Mouse (Mus musculus): ENCODE measurements around the gene Rnft2. TPM values are rescaled to one million over a fixed set of nuclear protein-coding genes. Genes with fewer than 3 reads are reported as not detected.

Gene Rnft2
- polyA plus RNA-seq, 1 experiment from 2014 or later: 4.3 TPM

DNA sequence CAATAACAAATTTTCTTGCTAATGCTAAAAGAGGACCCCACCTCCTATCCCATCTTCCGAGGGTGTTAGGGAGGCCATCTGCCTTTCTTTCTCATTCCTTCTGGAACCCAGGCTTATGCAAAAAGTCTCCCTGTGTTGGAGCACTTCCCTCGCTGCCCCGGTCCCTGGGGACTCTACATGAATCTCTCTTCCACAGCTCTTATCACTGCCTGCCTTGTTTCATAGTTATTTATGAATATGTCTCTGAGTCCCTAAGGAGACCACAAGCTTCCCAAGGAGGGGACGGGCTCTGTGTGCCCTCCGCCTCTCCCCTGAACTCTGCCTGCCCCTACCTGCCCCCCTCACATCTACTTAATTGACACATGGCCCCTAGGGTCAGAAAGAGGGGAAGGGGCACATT lies 45.2 kb downstream of the Rnft2 start:
- H3K36me3 ChIP-seq (ENCODE audit: control insufficient read depth, insufficient read depth, low read length): no peaks in the 10 kb centered on the region; the same call in 1 of the 2 replicates
- WGBS: 56% methylated on average over 5 of the region's 5 CpGs
- ATAC-seq (ENCODE audit: insufficient read depth, low FRiP score, low TSS enrichment) (no peak), DNase-seq (ENCODE audit: low spot score) (no peak)
- H3K4me2 ChIP-seq (ENCODE audit: low read depth): no peak overlapping the region
- no peaks in the 10 kb centered on the region for H3K27me3 ChIP-seq (ENCODE audit: control insufficient read depth, insufficient read depth, low read length)
- no peak overlapping the region for H3K27ac ChIP-seq (ENCODE audit: low read depth, low read length)
- peaks cover 8% of the 10 kb centered on the region for H3K4me1 ChIP-seq (ENCODE audit: control insufficient read depth, insufficient read depth, low read length)
- no peak overlapping the region for H3K9ac ChIP-seq (ENCODE audit: low read length)
- no peak overlapping the region for H3K4me3 ChIP-seq (ENCODE audit: low read depth, low read length)
- H3K9me3 ChIP-seq (ENCODE audit: control insufficient read depth, low read length): no peaks in the 10 kb centered on the region

DNA sequence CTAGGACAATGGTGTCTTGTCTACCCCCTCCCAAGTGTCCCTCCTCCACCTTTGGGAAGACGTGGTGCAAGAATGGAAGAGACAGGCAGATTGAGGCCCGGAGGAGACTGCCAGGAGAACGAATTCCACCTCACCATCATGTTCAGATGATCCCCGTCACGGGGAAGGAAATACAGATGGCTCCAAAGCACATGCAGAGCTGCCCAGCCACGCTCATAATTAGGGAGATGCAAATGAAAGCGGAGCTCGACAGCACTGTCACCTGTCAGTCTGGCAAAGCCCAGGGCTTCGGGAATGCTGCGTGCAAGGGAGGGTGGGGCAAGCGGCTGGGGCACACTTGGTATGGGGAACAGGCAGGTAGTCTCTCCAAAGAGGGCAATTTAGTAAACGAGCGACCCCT lies 47.5 kb downstream of the Rnft2 start:
- H3K4me3 ChIP-seq (ENCODE audit: low read depth, low read length): no peak overlapping the region
- no peak overlapping the region for H3K4me2 ChIP-seq (ENCODE audit: low read depth)
- H3K4me1 ChIP-seq (ENCODE audit: control insufficient read depth, insufficient read depth, low read length): peaks cover 4% of the 10 kb centered on the region; the same call in 1 of the 2 replicates
- H3K9ac ChIP-seq (ENCODE audit: low read length): no peak overlapping the region
- no peak overlapping the region for H3K27ac ChIP-seq (ENCODE audit: low read depth, low read length)
- DNase-seq (ENCODE audit: low spot score) (no peak), ATAC-seq (ENCODE audit: insufficient read depth, low FRiP score, low TSS enrichment) (no peak)
- no peaks in the 10 kb centered on the region for H3K27me3 ChIP-seq (ENCODE audit: control insufficient read depth, insufficient read depth, low read length)
- 83% methylated on average over 13 of the region's 13 CpGs for WGBS
- H3K36me3 ChIP-seq (ENCODE audit: control insufficient read depth, insufficient read depth, low read length): no peaks in the 10 kb centered on the region; the same call in 1 of the 2 replicates
- H3K9me3 ChIP-seq (ENCODE audit: control insufficient read depth, low read length): no peaks in the 10 kb centered on the region

DNA sequence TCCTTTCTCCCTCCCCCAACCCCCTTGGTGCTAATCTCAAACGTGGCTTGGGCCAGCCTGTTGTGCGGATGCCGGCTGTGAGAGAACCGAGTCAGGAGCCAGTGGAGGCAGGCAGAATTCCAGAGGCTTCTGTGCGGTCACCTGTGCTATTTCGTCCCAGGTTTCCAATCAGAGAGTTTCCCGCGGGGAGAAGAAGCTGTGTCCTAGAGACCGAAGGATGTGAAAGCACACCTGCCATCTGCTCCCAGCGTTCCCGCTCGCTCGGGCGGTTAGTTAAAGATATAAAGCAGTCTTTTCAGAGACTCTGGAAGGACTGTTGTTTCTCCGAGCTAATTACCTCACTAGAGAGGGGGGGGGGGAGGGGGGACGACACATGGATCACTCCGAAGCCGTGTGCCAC lies 52.7 kb downstream of the Rnft2 start:
- DNase-seq (ENCODE audit: low spot score): no peak

DNA sequence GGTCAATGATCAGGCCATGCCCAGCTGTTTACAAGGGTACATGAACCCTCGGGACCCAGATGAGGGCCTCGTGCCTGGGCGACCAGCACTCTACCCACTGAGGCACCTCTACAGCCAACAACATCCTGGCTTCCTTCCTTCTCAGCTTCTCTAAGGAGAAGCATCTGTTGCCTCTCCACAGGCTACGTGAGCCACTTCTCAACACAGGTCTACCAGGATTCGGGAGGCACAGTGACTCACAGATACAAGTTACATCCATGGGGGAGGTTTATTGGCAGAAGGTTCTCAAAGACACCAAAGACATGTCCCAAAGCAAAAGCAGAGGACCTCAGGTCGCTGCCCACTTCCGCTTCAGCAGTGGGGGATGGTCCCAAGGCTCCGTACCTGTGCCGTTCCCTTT lies 54.4 kb downstream of the Rnft2 start:
- no peak for DNase-seq (ENCODE audit: low spot score)
- Histone ChIP-seq H3K27me3 (ENCODE audit: control insufficient read depth, insufficient read depth, low read length) (no peaks in the 10 kb centered on the region), H3K4me1 (ENCODE audit: control insufficient read depth, insufficient read depth, low read length) (peaks cover 4% of the 10 kb centered on the region; the same call in 1 of the 2 replicates), H3K9me3 (ENCODE audit: control insufficient read depth, low read length) (no peaks in the 10 kb centered on the region), H3K27ac (ENCODE audit: low read depth, low read length) (no peak overlapping the region), H3K36me3 (ENCODE audit: control insufficient read depth, insufficient read depth, low read length) (no peaks in the 10 kb centered on the region; the same call in 1 of the 2 replicates), H3K4me2 (ENCODE audit: low read depth) (no peak overlapping the region), H3K4me3 (ENCODE audit: low read depth, low read length) (no peak overlapping the region), H3K9ac (ENCODE audit: low read length) (no peak overlapping the region)
- WGBS: 85% methylated on average over 9 of the region's 9 CpGs
- ATAC-seq (ENCODE audit: insufficient read depth, low FRiP score, low TSS enrichment): no peak

More for the DNA sequence above, 52.7 kb downstream of the Rnft2 start:
- Histone ChIP-seq H3K4me1 (ENCODE audit: control insufficient read depth, insufficient read depth, low read length) (peaks cover 4% of the 10 kb centered on the region; the same call in 1 of the 2 replicates), H3K36me3 (ENCODE audit: control insufficient read depth, insufficient read depth, low read length) (no peaks in the 10 kb centered on the region; the same call in 1 of the 2 replicates), H3K9ac (ENCODE audit: low read length) (no peak overlapping the region), H3K27me3 (ENCODE audit: control insufficient read depth, insufficient read depth, low read length) (no peaks in the 10 kb centered on the region), H3K4me3 (ENCODE audit: low read depth, low read length) (no peak overlapping the region), H3K4me2 (ENCODE audit: low read depth) (no peak overlapping the region), H3K9me3 (ENCODE audit: control insufficient read depth, low read length) (no peaks in the 10 kb centered on the region), H3K27ac (ENCODE audit: low read depth, low read length) (no peak overlapping the region)
- ATAC-seq (ENCODE audit: insufficient read depth, low FRiP score, low TSS enrichment): no peak
- WGBS: 19% methylated on average over 18 of the region's 18 CpGs

DNA sequence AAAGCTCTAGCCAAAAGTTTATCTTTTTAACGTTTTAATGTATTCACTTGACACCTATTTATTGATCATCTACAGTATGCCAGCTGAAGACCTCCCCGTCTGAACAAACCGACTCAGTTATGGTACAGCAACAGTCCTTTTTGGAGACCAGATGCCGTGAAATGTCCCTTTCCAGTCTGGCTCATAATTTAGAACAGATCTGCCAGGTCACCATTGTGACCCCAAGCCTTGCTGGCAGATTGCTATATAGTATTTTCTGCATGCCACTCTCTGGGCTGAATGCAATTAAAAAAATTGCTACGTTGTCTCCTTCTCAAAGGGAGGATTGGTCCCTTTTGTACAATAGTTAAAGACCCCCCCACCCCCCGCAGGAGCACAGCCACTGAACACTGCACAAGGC lies 56.6 kb downstream of the Rnft2 start:
- Histone ChIP-seq H3K36me3 (ENCODE audit: control insufficient read depth, insufficient read depth, low read length) (no peaks in the 10 kb centered on the region; the same call in 1 of the 2 replicates), H3K27ac (ENCODE audit: low read depth, low read length) (no peak overlapping the region), H3K9me3 (ENCODE audit: control insufficient read depth, low read length) (no peaks in the 10 kb centered on the region), H3K4me3 (ENCODE audit: low read depth, low read length) (no peak overlapping the region), H3K9ac (ENCODE audit: low read length) (no peak overlapping the region), H3K4me2 (ENCODE audit: low read depth) (no peak overlapping the region), H3K4me1 (ENCODE audit: control insufficient read depth, insufficient read depth, low read length) (peaks cover 4% of the 10 kb centered on the region; the same call in 1 of the 2 replicates), H3K27me3 (ENCODE audit: control insufficient read depth, insufficient read depth, low read length) (no peaks in the 10 kb centered on the region)
- ATAC-seq (ENCODE audit: insufficient read depth, low FRiP score, low TSS enrichment) (no peak), DNase-seq (ENCODE audit: low spot score) (no peak)
- WGBS: 59% methylated on average over 6 of the region's 6 CpGs

DNA sequence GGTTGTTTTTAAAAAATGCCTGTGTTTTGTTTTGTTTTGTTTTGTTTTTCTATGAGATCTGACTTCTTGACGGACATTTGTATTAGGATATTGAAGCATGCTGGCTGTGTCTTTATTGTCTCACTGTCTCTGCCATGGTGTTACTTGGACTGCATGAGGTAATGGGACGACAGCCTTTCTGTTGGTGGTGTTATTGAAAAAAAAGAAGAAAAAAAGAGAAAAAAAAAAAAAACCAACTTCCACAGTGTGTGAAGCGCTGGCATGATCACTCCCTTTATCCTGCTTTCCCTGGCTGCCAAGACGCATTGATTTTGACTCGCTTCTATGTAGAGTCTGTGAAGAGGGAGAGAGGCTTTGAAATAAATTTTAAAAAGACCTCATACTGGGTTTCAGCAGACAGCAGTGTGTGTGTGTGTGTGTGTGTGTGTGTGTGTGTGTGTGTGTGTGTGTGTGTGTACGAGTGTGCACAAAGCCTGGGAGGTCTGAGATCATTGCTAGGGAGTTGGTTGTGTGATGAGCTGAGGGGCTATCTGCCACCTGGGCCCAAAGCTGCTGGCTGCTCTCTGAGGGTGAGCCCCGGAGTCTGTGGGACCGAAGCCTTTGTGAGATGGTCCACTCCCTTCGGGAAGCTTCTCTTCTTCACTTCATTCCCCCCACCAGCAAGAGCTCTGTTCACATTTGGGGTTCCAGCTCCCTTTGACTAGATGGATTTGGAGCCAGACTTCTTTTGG lies 57.8 kb downstream of the Rnft2 start:
- Histone ChIP-seq H3K9me3 (ENCODE audit: control insufficient read depth, low read length) (no peaks in the 10 kb centered on the region), H3K36me3 (ENCODE audit: control insufficient read depth, insufficient read depth, low read length) (no peaks in the 10 kb centered on the region), H3K9ac (ENCODE audit: low read length) (no peak overlapping the region), H3K4me1 (ENCODE audit: control insufficient read depth, insufficient read depth, low read length) (no peaks in the 10 kb centered on the region), H3K27ac (ENCODE audit: low read depth, low read length) (no peak overlapping the region), H3K27me3 (ENCODE audit: control insufficient read depth, insufficient read depth, low read length) (no peaks in the 10 kb centered on the region), H3K4me2 (ENCODE audit: low read depth) (no peak overlapping the region), H3K4me3 (ENCODE audit: low read depth, low read length) (no peak overlapping the region)
- DNase-seq (ENCODE audit: low spot score): no peak
- 82% methylated on average over 9 of the region's 9 CpGs for WGBS
- ATAC-seq (ENCODE audit: insufficient read depth, low FRiP score, low TSS enrichment): no peak

DNA sequence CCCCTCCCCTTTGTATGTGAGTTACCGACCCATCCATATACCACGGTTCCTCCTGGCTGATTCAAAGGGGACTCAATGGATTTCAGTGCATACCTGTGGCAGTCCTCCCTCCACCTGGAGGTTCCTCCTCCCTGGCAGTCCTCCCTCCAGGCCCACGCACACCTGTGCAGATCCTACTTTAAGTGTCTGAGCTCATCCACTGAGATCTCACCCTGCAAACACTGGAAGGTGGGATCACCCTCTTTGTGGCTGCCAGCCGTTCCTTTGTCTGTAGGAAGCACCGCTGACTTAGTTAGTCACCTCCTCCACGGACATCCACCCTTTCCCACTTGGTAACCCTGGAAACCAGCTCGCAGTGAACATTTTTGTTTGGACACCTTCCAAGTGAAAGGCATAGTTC lies 67.3 kb downstream of the Rnft2 start:
- no peak overlapping the region for H3K4me3 ChIP-seq (ENCODE audit: low read depth, low read length)
- H3K9me3 ChIP-seq (ENCODE audit: control insufficient read depth, low read length): peaks cover 3% of the 10 kb centered on the region; the same call in 1 of the 2 replicates
- H3K4me2 ChIP-seq (ENCODE audit: low read depth): no peak overlapping the region
- 71% methylated on average over 7 of the region's 7 CpGs for WGBS
- no peak for DNase-seq (ENCODE audit: low spot score)
- no peak overlapping the region for H3K9ac ChIP-seq (ENCODE audit: low read length)
- no peaks in the 10 kb centered on the region for H3K36me3 ChIP-seq (ENCODE audit: control insufficient read depth, insufficient read depth, low read length)
- H3K27me3 ChIP-seq (ENCODE audit: control insufficient read depth, insufficient read depth, low read length): peaks cover 22% of the 10 kb centered on the region
- H3K27ac ChIP-seq (ENCODE audit: low read depth, low read length): no peak overlapping the region
- ATAC-seq (ENCODE audit: insufficient read depth, low FRiP score, low TSS enrichment): no peak
- 0 out of 2 replicates have a peak, but pooled peaks cover 4% of the 10 kb centered on the region for H3K4me1 ChIP-seq (ENCODE audit: control insufficient read depth, insufficient read depth, low read length)

DNA sequence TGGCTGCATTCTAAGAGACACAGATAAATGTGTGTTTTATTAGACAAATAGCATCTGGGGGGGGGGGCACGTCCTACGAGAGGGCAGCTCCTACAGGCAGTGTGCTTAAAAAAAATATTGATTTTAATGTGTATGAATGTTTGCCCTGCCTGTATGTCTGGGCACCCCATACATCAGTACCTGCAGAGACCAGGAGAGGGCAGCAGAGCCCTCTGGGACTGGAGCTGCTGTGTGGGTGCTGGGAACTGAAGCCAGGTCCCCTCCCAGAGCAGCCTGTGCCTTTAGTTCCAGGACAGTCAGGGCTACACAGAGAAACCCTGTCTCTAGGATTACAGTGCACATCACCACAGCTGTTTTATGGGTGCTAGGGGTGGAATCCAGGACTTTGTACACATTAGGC lies 69.8 kb downstream of the Rnft2 start:
- no peak overlapping the region for H3K9ac ChIP-seq (ENCODE audit: low read length)
- DNase-seq (ENCODE audit: low spot score) (no peak), ATAC-seq (ENCODE audit: insufficient read depth, low FRiP score, low TSS enrichment) (no peak)
- no peak overlapping the region; the same call in 1 of the 2 replicates for H3K4me2 ChIP-seq (ENCODE audit: low read depth)
- 23% methylated on average over 2 of the region's 2 CpGs for WGBS
- no peak overlapping the region for H3K4me3 ChIP-seq (ENCODE audit: low read depth, low read length)
- H3K4me1 ChIP-seq (ENCODE audit: control insufficient read depth, insufficient read depth, low read length): peaks cover 10% of the 10 kb centered on the region; the same call in 1 of the 2 replicates
- no peak overlapping the region for H3K27ac ChIP-seq (ENCODE audit: low read depth, low read length)
- H3K27me3 ChIP-seq (ENCODE audit: control insufficient read depth, insufficient read depth, low read length): peaks cover 48% of the 10 kb centered on the region
- H3K9me3 ChIP-seq (ENCODE audit: control insufficient read depth, low read length): peaks cover 3% of the 10 kb centered on the region; the same call in 1 of the 2 replicates
- H3K36me3 ChIP-seq (ENCODE audit: control insufficient read depth, insufficient read depth, low read length): no peaks in the 10 kb centered on the region

Measured in neural tube, embryonic 11.5 days (tissue).